Mouse (Mus musculus): ENCODE data around the gene Erc2.

Gene Erc2

DNA sequence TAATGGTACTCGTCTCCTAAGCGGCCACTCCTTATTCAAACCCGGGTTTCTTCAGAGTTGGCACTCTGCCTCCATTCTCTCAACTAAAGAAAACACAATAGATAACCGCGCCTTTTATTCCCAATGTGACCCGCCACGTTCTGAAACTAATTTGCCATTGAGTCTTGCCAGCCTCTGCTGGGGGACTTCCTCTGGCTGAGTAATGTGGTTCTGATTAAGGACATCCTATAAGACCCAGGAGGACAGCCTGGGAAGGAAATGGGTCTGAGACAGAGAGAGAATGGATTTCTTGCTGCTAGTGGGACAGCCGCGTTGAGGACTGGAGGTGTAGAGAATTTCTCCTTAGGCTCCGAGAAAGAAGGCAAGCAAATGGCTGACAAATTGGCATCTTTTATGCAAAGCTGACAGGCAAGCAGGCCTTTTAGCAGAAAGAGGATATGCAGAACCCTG lies 753.4 kb downstream of the Erc2 start:
- DNase-seq (ENCODE audit: low read depth, low spot score) = no peak

DNA sequence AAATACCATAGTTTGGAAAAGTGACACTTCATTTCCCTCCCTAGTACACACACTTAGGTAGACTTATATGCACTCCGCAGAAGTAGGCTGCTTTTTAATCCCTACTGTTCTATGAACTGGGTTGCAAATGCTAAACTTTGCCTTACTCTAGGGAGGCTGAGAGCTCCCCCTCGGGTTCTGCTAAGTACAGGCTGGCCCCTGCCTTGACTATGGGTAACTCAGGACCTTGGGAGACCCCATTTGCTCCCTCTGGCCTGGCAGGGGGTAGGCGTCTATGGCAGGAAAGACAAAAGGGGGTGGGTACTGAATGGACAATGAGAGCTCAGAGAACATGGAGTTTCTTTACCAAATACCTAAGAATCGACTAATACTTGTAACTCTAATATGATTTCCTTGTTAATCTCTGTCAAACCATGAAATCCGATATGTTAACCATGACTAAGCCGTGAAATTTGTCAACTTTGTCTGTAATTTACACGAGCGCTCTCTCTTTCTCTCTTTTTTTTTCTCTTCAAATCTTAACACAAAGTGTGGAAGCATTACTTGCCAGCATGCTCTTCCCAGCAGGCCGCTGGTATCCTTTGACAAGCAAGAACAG lies 754.1 kb downstream of the Erc2 start:
- no peak for DNase-seq (ENCODE audit: low read depth, low spot score)

- DNase-seq (ENCODE audit: low read depth, low spot score) = no peak
These were observed 755.3 kb downstream of the Erc2 start for GRCm38 (mm10) chr14:28377519-28377918.

GRCm38 (mm10) chr14:28380129-28380528 lies 757.9 kb downstream of the Erc2 start:
- DNase-seq (ENCODE audit: low read depth, low spot score) = no peak

DNA sequence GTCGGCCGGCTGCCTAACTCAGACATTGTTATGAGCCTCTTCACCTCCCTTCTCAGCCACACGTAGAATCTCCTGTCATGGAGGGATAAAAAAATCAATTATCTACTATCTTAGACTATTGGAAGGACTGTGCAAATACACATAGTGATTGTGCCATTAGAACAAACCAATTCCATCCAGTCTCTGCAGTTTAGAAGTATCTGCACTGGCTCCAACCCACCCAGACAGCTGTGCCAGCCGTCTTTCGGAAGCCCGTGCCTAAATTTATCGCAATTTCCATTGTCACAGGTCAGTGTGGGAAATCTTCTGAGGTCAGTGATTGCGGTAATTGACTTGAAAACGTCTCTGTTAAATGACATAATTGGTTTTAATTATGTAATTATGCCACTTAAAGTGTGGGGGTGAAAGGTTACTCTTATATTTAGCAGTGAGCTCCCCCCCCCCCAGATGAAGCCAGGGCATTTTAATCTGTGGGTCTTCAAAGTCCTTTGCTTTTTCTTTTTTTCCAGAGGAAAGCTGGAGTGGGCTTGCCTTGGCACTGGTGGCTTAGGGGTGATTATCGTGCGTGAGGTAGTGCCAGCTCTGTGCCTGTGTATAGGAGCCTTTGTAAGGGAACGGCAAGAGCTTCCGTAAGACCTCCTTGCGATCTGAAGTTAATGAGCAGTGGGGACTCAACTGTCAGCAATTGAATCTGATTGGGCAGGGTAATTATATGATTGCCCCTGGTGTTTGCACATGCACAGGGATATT lies 759.7 kb downstream of the Erc2 start:
- DNase-seq (ENCODE audit: low read depth, low spot score) = no peak

DNA sequence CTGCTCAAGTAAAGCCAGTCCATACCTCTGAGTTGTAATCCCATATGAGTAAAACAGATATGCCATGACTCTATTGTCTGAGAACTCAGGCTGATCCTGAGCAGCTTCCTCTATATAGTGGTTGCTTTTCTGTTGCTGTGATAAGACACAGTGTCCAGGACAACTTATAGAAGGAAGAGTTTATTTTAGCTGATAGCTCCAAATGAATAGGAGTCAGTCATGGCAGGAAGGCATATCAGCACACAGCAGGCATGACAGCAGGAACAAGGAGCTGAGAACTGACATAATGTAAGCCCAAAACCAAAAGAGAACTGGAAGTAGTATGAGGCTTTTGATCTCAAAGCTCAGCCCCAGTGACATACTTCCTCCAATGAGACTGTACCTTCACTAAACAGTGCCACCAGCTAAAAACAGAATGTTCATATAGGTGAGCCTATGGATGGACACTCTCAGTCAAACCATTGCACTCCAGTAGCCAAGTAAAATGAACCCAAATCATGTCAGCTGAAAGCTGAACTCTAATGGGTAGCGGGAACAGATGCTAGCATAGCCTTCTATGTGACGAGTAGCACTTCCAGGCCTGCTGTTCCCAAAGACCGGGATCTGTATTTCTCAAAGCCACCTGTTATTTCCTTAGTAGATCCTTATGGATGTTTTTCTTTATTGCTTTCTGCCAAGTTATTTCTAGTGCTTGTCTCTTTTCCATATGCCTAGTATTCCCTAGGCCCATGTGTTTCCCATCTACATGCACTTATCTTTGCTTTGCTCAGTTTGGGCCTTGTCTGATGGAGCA lies 764.8 kb downstream of the Erc2 start:
- peak; percentile 39 for DNase-seq (ENCODE audit: low read depth, low spot score)

DNA sequence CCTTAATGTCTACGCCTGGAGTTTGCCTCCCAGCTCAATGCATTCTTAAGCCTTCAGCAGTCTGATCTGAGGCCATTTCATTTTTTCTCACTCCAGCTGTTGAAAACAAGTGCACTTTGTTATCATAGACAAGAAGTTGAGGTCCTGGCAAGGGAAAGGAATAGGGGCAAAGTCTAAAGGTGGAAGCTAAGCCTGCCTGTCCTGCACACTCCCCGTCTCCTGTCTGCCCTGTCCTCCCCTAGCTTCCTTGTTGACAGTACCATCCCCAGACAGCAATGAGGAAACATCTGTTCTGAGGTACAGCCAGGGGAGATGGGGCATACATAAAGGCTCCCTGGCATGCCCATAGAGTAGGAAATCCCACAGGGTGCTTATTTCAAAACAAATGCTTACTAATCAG lies 776.7 kb downstream of the Erc2 start:
- no peak for DNase-seq (ENCODE audit: low read depth, low spot score)

DNA sequence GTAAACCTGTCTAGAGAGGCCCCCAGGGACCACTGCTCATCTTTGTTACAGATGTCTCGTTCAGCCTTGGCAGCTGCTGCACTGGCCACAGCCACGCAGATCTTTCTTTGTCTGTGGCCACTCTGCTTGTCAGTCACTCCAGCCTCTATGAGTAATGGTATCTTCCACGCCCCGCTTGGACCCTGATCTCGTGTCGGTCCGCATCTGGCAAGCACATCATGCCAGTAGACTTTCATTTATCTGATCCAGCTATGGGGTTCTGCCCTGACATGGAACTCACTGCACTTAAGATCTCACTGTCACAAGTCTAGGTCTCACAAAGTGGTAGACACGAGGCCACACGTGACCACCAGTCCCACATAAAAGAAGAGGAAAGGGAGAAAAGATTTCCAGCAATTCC lies 777.7 kb downstream of the Erc2 start:
- no peak for DNase-seq (ENCODE audit: low read depth, low spot score)

- DNase-seq (ENCODE audit: low read depth, low spot score) = no peak
These were observed 783.1 kb downstream of the Erc2 start for GRCm38 (mm10) chr14:28405277-28405840.

- DNase-seq (ENCODE audit: low read depth, low spot score) = no peak
These were observed 787.2 kb downstream of the Erc2 start for GRCm38 (mm10) chr14:28409390-28409789.

GRCm38 (mm10) chr14:28409796-28410347 lies 787.6 kb downstream of the Erc2 start:
- no peak for DNase-seq (ENCODE audit: low read depth, low spot score)

DNA sequence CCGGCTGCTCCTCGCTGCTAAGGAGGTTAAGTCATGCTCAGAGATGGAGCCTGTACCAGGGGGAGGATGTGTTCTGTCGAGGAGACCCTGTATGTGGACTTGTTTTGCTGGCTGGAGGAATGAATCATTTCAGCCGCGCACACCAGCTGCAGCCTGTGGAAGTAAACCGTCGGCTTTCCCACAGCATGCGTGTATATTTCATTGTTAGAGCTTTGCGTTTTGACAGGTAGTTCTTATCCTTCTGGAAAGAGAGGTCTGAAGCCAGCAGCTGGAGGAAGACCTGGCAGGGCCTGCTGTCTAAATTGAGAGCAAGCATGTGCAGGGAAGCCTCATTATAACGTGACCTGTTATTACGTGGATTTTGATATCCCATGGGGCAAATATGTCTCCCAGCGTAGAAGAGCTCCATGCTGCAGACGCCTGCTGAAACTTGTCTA lies 788.6 kb downstream of the Erc2 start:
- DNase-seq (ENCODE audit: low read depth, low spot score) = no peak

- DNase-seq (ENCODE audit: low read depth, low spot score) = no peak
These were observed 790.2 kb downstream of the Erc2 start for GRCm38 (mm10) chr14:28412252-28412995.

DNA sequence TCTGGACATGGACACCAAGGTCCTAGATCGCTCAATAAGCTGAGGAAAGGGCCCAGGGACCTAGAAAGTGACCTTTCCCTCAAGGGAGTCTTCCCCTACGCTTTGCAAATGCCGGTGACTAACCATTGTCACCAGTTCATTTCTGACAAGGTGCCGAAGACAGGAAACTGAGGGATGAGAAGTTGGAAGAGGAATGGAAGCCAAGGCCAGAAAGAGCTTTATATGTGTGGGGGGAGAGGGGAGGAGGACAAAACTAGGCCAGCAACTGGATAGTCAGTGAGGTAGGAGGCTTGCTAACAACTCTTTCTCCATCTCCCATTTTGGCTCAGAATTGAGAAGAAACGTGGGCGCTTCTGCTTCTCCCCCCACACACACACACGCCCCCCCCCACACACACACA lies 791.3 kb downstream of the Erc2 start:
- no peak for DNase-seq (ENCODE audit: low read depth, low spot score)

DNA sequence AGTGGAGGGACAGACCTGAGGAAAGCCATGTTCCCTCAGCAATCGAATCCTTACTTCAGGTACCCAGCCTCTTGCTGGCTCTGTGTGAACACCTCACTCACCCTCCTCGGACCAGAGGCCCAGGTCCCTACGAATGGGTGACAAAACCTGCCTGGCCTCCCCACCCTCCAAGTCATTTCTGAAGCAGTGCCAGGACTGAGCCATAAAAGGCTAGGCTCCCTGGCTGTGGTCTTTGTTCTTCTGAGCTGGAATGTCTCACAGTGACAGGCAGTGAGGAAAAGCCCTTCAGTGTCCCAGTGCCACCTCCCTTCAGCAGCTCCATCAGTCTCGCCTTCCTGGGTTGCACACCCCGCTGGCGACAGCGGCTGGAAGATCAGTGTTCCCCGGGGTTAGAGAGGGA lies 794.8 kb downstream of the Erc2 start:
- no peak for DNase-seq (ENCODE audit: low read depth, low spot score)

DNA sequence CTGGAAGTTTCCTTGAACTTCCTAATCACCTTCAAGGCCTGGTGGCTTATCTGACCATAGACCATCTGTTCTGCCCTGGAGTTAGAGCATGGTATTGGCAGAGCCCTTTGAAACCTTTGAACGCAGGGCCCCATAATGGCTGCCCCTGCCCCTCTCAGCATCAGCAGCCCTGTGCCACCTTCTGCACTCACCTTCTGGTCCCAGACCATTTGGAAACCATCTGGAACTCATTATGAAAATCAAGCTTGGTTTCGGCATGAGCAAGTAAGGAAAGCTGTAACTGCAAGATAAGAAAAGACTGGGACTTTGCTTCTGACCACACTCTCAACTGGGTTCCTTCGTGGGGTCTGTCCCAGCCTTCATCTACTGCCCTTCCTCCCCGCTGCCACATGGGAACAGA lies 796.3 kb downstream of the Erc2 start:
- DNase-seq (ENCODE audit: low read depth, low spot score) = no peak

DNA sequence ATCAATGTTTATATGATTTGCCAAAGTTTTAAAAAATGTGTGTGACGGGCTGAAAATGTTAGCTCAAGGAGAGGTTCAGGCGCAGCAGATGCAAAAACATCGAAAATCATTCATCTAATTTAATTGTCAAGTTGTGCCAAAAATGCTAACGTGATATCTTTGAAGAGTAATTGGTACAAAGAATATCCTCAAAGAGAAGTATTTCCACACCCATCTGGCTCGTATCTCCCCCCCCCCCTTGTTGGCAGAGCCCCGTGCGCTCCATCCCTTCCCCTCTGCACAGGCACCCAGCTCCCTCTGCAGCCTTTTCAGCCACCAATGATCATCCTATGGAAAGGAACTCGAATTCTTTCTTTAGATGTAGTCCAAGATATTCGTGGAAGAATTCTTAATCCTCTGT lies 797.0 kb downstream of the Erc2 start:
- DNase-seq (ENCODE audit: low read depth, low spot score) = peak; percentile 12

DNA sequence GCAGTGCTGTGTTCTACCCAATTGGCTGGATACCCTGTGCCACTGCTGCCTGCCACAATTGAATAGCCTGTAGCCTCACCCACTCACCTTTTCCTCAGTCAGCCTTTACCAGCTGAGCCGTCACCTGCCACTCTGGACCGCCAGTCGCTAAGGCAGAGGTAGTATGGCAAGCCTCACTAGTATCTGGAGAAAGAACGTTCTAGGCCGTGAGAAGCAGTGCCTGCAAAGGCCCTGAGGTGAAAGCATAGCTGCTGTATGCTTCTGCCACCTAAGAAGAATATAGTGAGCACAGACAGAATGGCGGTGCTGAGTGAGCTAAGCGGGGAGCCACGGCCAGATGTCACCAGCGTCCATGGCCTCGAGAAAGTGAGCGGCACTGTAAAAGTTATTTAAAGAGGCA lies 798.4 kb downstream of the Erc2 start:
- no peak for DNase-seq (ENCODE audit: low read depth, low spot score)

GRCm38 (mm10) chr14:28426610-28427009 lies 804.4 kb downstream of the Erc2 start:
- DNase-seq (ENCODE audit: low read depth, low spot score) = no peak

DNA sequence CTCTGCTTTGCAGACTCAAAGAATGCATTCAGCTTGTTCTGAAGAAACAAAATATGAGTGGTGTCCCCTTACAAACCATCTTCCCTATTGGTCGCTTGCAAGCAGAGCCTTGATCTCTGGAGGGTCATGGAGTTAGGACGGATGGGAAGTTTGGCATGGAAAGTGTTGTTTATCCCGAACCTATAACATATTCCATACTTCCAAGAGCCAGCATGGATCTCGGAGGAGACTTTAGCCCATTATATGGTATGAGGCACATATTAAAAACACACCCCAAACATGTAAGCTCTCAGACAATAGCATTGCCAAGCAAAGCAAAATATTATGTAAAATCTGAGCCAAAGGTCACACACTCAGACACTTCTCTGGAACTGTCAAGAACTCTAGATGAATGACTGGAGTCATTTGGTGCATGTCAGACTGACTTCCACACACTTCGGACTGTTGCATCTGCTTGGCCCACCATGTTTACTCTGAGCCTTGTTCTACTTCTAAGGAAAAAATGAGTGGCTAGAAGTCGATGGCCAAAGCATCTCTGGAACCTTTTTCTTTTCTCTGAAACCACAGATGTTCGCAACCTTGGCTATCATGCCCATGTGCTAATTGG lies 809.6 kb downstream of the Erc2 start:
- no peak for DNase-seq (ENCODE audit: low read depth, low spot score)

GRCm38 (mm10) chr14:28434996-28435395 lies 812.8 kb downstream of the Erc2 start:
- DNase-seq (ENCODE audit: low read depth, low spot score) = no peak
